Mouse (Mus musculus): ENCODE measurements at regions not wholly inside any gene's neighbourhood (a gene's known extent, or its start where the extent isn't known, plus 50 kb on each side); places are given as distances from the start of the nearest gene placed in this dataset.

DNA sequence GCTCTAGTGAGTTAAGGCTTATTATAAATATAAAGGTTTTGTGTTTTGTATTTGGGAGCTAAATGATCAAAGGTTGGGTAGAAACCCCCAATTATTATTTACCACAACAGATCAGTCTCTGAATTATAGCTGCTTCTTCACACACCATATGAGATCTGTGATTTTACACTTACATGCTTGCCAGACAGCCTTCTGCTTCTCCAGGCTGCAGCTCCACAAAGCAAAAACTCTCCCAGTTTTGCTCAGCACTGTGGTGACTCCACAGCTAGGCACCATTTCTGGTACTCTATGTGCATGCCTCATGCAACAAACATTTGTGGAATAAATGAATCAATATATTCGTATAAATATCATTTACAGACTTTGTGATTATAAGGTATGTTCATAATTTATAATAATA is 199.4 kb upstream of the Gm10306 start:
- H3K36me3 ChIP-seq (ENCODE audit: control insufficient read depth, insufficient read depth, low read length), result no peaks in the 10 kb centered on the region
- WGBS, result 81% methylated on average over 1 of the region's 1 CpGs
- no peak overlapping the region for H3K9ac ChIP-seq (ENCODE audit: low read length)
- no peak overlapping the region for H3K4me3 ChIP-seq (ENCODE audit: low read depth, low read length)
- 0 out of 2 replicates have a peak, but pooled peaks cover 4% of the 10 kb centered on the region for H3K4me1 ChIP-seq (replicated peaks; ENCODE audit: control insufficient read depth, insufficient read depth, low read length)
- no peak for DNase-seq (ENCODE audit: low spot score)
- no peaks in the 10 kb centered on the region for H3K27me3 ChIP-seq (ENCODE audit: control insufficient read depth, insufficient read depth, low read length)
- ATAC-seq (replicated peaks; ENCODE audit: low FRiP score), result no peak
- no peak overlapping the region for H3K27ac ChIP-seq (ENCODE audit: low read depth, low read length)
- H3K9me3 ChIP-seq (ENCODE audit: control insufficient read depth, low read length), result no peaks in the 10 kb centered on the region
- no peak overlapping the region for H3K4me2 ChIP-seq (ENCODE audit: low read depth, low read length, severe bottlenecking)

DNA sequence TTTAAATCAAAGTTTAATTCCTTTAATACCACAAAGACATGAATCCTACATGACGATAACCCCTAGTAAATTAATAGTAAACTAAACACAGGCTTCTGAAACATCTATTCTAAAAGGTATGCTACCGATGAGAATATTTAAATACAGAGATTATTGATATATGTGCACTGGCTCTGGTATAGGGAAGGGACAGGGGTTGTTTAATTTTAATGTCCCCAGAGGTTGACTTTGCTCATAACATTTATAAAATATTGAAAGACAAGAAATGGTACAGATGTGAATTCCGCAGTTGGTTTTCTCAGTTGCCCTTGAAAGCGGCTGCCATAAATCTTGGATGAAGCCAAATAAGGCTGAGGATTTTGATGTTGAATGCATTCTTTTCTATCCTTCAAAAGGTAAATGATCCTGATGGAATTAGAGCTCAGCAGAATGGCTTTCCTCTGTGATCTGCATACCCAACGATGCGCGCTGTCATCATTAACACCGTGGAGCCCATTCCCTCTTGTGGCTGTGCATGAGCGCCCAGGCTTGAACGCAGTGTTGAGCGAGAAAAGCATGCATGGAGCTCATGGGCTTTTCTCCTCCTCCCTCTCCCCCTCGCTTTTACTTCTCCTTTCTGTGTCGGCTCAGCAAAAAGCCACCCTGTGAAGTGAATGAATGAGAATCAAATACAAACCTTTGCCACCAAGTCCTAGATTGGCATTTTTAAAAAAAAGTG is 195.4 kb upstream of the Gm10306 start:
- 39% methylated on average over 13 of the region's 13 CpGs for WGBS
- H3K9ac ChIP-seq (ENCODE audit: low read length), result no peak overlapping the region
- 0 out of 2 replicates have a peak, but pooled peaks cover 4% of the 10 kb centered on the region for H3K4me1 ChIP-seq (replicated peaks; ENCODE audit: control insufficient read depth, insufficient read depth, low read length)
- peak; percentile 89 for ATAC-seq (replicated peaks; ENCODE audit: low FRiP score)
- H3K4me2 ChIP-seq (ENCODE audit: low read depth, low read length, severe bottlenecking), result no peak overlapping the region
- H3K27me3 ChIP-seq (ENCODE audit: control insufficient read depth, insufficient read depth, low read length), result no peaks in the 10 kb centered on the region
- H3K9me3 ChIP-seq (ENCODE audit: control insufficient read depth, low read length), result no peaks in the 10 kb centered on the region
- H3K36me3 ChIP-seq (ENCODE audit: control insufficient read depth, insufficient read depth, low read length), result no peaks in the 10 kb centered on the region
- DNase-seq (ENCODE audit: low spot score), result no peak
- H3K27ac ChIP-seq (ENCODE audit: low read depth, low read length), result no peak overlapping the region
- no peak overlapping the region for H3K4me3 ChIP-seq (ENCODE audit: low read depth, low read length)

DNA sequence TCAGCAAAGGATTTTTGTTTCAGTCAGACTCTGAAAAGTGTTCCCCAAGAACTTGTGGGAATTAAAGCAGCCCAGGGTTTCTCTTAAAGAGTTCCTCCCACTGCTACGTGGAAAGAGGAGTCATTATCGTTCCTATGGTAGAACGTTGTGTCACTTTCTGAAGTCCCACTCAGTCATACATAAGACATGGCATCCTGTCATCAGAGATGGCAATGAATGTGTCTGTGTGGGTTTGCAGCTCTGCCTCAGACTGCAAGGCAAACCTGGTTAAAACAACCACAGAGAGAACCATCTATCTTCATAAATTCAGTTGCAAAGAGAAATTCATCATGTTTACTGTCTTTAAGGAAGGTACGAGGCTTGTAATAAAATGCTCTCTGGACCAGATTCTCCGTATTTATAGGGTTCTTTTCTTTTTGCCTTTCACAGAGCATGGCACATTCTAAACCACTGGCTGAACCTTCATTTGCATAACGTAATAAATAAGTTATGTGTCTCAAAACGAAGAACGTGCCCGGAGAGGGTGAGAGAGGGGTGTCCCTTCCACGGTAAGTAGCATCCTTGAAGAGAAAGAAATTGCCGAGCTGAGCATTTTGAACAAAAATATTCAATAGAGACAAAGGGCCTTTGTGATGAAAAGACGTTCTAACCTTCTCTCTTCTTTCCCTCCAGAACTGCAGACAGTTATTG is 194.7 kb upstream of the Gm10306 start:
- ATAC-seq (replicated peaks; ENCODE audit: low FRiP score) (no peak), DNase-seq (ENCODE audit: low spot score) (no peak)
- H3K27me3 ChIP-seq (ENCODE audit: control insufficient read depth, insufficient read depth, low read length), result no peaks in the 10 kb centered on the region
- 0 out of 2 replicates have a peak, but pooled peaks cover 4% of the 10 kb centered on the region for H3K4me1 ChIP-seq (replicated peaks; ENCODE audit: control insufficient read depth, insufficient read depth, low read length)
- no peak overlapping the region for H3K4me3 ChIP-seq (ENCODE audit: low read depth, low read length)
- H3K9ac ChIP-seq (ENCODE audit: low read length), result no peak overlapping the region
- no peaks in the 10 kb centered on the region for H3K36me3 ChIP-seq (ENCODE audit: control insufficient read depth, insufficient read depth, low read length)
- no peak overlapping the region for H3K27ac ChIP-seq (ENCODE audit: low read depth, low read length)
- no peaks in the 10 kb centered on the region for H3K9me3 ChIP-seq (ENCODE audit: control insufficient read depth, low read length)
- 44% methylated on average over 12 of the region's 12 CpGs for WGBS
- no peak overlapping the region for H3K4me2 ChIP-seq (ENCODE audit: low read depth, low read length, severe bottlenecking)

DNA sequence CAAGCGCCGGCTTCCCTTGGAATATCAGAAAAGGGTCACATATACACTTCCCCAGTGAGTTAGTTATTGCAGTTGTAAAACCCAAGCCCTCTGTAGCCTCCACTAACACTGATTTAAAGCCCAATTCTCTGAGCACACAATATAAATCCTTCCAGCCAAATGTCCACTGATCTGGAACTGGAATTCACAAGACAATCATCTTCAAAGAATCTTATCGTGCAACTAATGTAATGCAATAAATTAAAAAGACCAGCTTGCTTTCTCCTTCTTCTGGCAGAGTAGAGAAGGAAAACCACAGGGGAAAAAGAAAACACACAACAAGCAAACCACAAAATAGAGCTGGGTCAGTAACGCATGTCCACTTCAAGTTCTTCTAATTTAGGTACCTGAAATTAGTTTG is 191.0 kb upstream of the Gm10306 start:
- Histone ChIP-seq H3K9me3 (ENCODE audit: control insufficient read depth, low read length) (no peaks in the 10 kb centered on the region), H3K4me1 (replicated peaks; ENCODE audit: control insufficient read depth, insufficient read depth, low read length) (0 out of 2 replicates have a peak, but pooled peaks cover 4% of the 10 kb centered on the region), H3K27ac (ENCODE audit: low read depth, low read length) (no peak overlapping the region), H3K9ac (ENCODE audit: low read length) (no peak overlapping the region), H3K4me2 (ENCODE audit: low read depth, low read length, severe bottlenecking) (no peak overlapping the region), H3K27me3 (ENCODE audit: control insufficient read depth, insufficient read depth, low read length) (no peaks in the 10 kb centered on the region), H3K4me3 (ENCODE audit: low read depth, low read length) (no peak overlapping the region), H3K36me3 (ENCODE audit: control insufficient read depth, insufficient read depth, low read length) (no peaks in the 10 kb centered on the region)
- 90% methylated on average over 4 of the region's 4 CpGs for WGBS
- DNase-seq (ENCODE audit: low spot score) (no peak), ATAC-seq (replicated peaks; ENCODE audit: low FRiP score) (no peak)

DNA sequence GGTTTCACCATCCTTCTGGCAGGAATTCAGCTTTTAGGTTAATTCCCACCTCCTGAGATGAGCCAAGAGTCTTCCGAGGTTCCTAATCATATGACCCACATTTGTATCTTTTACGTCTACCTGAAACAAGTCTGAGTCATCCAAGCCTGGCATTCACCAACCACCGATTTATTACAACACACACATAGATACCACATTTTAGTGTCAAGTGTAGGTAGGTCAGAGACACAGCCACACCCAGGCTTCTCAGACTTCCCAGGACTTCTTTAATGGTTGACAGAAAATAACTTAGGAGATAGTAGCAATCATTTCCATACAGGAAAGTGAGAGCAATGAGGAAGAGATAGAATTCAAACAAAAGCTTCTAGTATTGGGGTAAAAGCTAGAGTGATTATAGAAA is 189.2 kb upstream of the Gm10306 start:
- no peak overlapping the region for H3K9ac ChIP-seq (ENCODE audit: low read length)
- H3K4me1 ChIP-seq (replicated peaks; ENCODE audit: control insufficient read depth, insufficient read depth, low read length), result no peaks in the 10 kb centered on the region
- H3K36me3 ChIP-seq (ENCODE audit: control insufficient read depth, insufficient read depth, low read length), result no peaks in the 10 kb centered on the region
- no peaks in the 10 kb centered on the region for H3K9me3 ChIP-seq (ENCODE audit: control insufficient read depth, low read length)
- 86% methylated on average over 3 of the region's 3 CpGs for WGBS
- H3K27me3 ChIP-seq (ENCODE audit: control insufficient read depth, insufficient read depth, low read length), result no peaks in the 10 kb centered on the region
- no peak overlapping the region for H3K4me2 ChIP-seq (ENCODE audit: low read depth, low read length, severe bottlenecking)
- ATAC-seq (replicated peaks; ENCODE audit: low FRiP score) (no peak), DNase-seq (ENCODE audit: low spot score) (no peak)
- H3K27ac ChIP-seq (ENCODE audit: low read depth, low read length), result no peak overlapping the region
- H3K4me3 ChIP-seq (ENCODE audit: low read depth, low read length), result no peak overlapping the region

DNA sequence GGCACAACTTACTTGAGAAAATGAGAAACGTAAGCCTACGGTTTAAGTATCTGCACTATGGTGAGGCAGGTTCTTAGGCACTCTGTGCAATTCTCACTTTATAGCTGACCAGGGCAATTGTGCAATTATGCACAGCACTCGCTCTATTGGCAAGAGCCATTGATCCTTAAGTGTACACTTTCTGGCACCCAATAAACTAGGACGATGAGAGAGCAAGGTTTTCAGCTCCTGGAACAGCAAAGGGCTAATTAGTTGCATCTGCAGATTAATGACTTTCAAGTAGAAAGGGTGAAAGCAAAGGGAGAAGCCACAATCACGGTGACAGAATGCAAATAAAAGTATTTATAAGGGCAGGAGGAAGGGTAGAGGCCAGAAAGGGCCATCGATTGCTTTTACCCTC is 185.4 kb upstream of the Gm10306 start:
- Histone ChIP-seq H3K9me3 (ENCODE audit: control insufficient read depth, low read length) (no peaks in the 10 kb centered on the region), H3K27me3 (ENCODE audit: control insufficient read depth, insufficient read depth, low read length) (no peaks in the 10 kb centered on the region), H3K4me3 (ENCODE audit: low read depth, low read length) (no peak overlapping the region), H3K9ac (ENCODE audit: low read length) (no peak overlapping the region), H3K36me3 (ENCODE audit: control insufficient read depth, insufficient read depth, low read length) (no peaks in the 10 kb centered on the region), H3K4me1 (replicated peaks; ENCODE audit: control insufficient read depth, insufficient read depth, low read length) (no peaks in the 10 kb centered on the region), H3K27ac (ENCODE audit: low read depth, low read length) (no peak overlapping the region), H3K4me2 (ENCODE audit: low read depth, low read length, severe bottlenecking) (no peak overlapping the region)
- no peak; the same call in 1 of the 2 replicates for ATAC-seq (replicated peaks; ENCODE audit: low FRiP score)
- DNase-seq (ENCODE audit: low spot score), result no peak
- 59% methylated on average over 6 of the region's 6 CpGs for WGBS

DNA sequence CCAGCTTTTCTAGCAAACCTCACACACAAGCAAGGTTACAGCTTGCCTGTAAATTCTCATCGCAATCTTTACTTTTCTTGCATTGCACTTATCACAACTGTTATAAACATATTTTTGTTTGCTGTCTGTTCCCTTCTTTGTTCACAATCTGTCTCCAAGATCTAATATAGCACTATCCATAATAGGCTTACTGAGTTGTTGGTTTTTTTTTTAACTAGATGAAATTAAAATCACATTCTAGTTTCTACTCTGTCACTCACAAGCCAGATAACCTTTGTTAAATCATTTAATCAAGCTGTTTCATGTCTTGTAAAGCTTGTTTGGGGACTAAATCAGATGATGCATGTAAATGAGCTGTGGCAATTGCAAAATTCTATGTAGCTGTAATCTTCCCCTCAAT is 180.1 kb upstream of the Gm10306 start:
- no peak for DNase-seq (ENCODE audit: low spot score)
- no peak overlapping the region for H3K4me2 ChIP-seq (ENCODE audit: low read depth, low read length, severe bottlenecking)
- H3K4me3 ChIP-seq (ENCODE audit: low read depth, low read length), result no peak overlapping the region
- no peak for ATAC-seq (replicated peaks; ENCODE audit: low FRiP score)
- 95% methylated on average over 1 of the region's 1 CpGs for WGBS
- H3K9me3 ChIP-seq (ENCODE audit: control insufficient read depth, low read length), result no peaks in the 10 kb centered on the region
- no peaks in the 10 kb centered on the region for H3K4me1 ChIP-seq (replicated peaks; ENCODE audit: control insufficient read depth, insufficient read depth, low read length)
- no peaks in the 10 kb centered on the region for H3K27me3 ChIP-seq (ENCODE audit: control insufficient read depth, insufficient read depth, low read length)
- no peak overlapping the region for H3K27ac ChIP-seq (ENCODE audit: low read depth, low read length)
- no peak overlapping the region for H3K9ac ChIP-seq (ENCODE audit: low read length)
- no peaks in the 10 kb centered on the region for H3K36me3 ChIP-seq (ENCODE audit: control insufficient read depth, insufficient read depth, low read length)

DNA sequence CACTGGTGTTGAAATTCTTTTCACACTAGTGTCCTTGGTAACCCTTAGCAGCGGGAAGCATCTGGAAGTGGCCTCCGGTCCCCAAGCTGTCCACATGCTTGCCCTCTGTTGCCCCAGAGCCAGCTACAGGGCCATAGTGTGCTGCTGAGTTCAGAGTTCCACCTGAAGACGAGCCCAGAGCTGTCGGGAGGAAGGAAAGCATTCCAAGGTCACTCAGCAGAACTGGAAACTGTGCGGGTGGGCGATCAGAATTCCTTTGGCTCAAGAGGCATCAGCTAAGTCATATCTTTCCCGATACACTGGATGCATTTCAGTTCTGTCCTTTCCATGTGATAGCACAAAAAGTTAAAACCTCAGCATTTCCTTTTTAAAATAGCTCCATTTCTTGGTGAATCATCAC is 170.6 kb upstream of the Gm10306 start:
- WGBS, result 72% methylated on average over 7 of the region's 7 CpGs
- ATAC-seq (replicated peaks; ENCODE audit: low FRiP score), result no peak
- no peak for DNase-seq (ENCODE audit: low spot score)

DNA sequence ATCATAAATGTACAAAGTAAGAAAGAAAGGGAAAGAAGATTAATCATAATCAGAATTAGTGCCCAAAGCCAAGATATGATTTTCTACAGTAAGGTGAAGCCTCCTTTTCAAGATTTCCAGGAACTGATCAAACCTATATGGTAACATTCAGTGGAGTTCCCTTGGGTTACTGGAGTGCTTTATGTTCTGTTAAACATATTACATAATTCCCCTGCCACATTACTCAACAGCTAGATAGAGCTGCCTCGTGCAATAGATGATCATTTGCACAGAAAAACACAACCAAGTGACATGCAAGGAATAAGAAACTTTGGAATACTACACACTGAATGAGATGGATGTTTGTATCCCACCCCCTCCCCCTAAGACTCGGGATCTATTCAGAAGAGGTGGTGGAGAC is 168.0 kb upstream of the Gm10306 start:
- no peaks in the 10 kb centered on the region for H3K4me1 ChIP-seq (replicated peaks; ENCODE audit: control insufficient read depth, insufficient read depth, low read length)
- no peaks in the 10 kb centered on the region for H3K36me3 ChIP-seq (ENCODE audit: control insufficient read depth, insufficient read depth, low read length)
- no peak overlapping the region for H3K9ac ChIP-seq (ENCODE audit: low read length)
- 65% methylated on average over 2 of the region's 2 CpGs for WGBS
- no peaks in the 10 kb centered on the region for H3K9me3 ChIP-seq (ENCODE audit: control insufficient read depth, low read length)
- H3K4me3 ChIP-seq (ENCODE audit: low read depth, low read length), result no peak overlapping the region
- no peak overlapping the region for H3K4me2 ChIP-seq (ENCODE audit: low read depth, low read length, severe bottlenecking)
- no peaks in the 10 kb centered on the region for H3K27me3 ChIP-seq (ENCODE audit: control insufficient read depth, insufficient read depth, low read length)
- no peak for ATAC-seq (replicated peaks; ENCODE audit: low FRiP score)
- H3K27ac ChIP-seq (ENCODE audit: low read depth, low read length), result no peak overlapping the region
- DNase-seq (ENCODE audit: low spot score), result no peak

More for the DNA sequence above, 170.6 kb upstream of the Gm10306 start:
- no peak overlapping the region for H3K4me2 ChIP-seq (ENCODE audit: low read depth, low read length, severe bottlenecking)
- no peak overlapping the region for H3K9ac ChIP-seq (ENCODE audit: low read length)
- no peaks in the 10 kb centered on the region for H3K27me3 ChIP-seq (ENCODE audit: control insufficient read depth, insufficient read depth, low read length)
- H3K4me3 ChIP-seq (ENCODE audit: low read depth, low read length), result no peak overlapping the region
- no peak overlapping the region for H3K27ac ChIP-seq (ENCODE audit: low read depth, low read length)
- no peaks in the 10 kb centered on the region for H3K4me1 ChIP-seq (replicated peaks; ENCODE audit: control insufficient read depth, insufficient read depth, low read length)
- no peaks in the 10 kb centered on the region for H3K9me3 ChIP-seq (ENCODE audit: control insufficient read depth, low read length)
- H3K36me3 ChIP-seq (ENCODE audit: control insufficient read depth, insufficient read depth, low read length), result no peaks in the 10 kb centered on the region

All from forebrain, embryonic 11.5 days (tissue).